In genomic region chr7:4911561-4911960, GRCm38 (mm10) we compare ENCODE assay signal across 9 mouse cellular contexts. TPM values are rescaled to one million over a fixed set of nuclear protein-coding genes. Genes with fewer than 3 reads are reported as not detected.
DNase-seq lines count a peak whose midpoint lies in the region; ATAC-seq and TF ChIP-seq lines count a peak whose summit lies in the region.
"Had no signal": no experiment of that assay in that cellular context is flagged by ENCODE, and none has a peak within 500 bp of the region (broad histone marks: within the 10 kb centered on the region; RNA-seq: fewer than 3 reads in every experiment).

No protein-coding gene starts in this region.

- TF ChIP-seq RAD21 in CH12.LX (IDR thresholded peaks at IDR 0.05; ENCODE audit: low read depth, low read length): peak; percentile 2

- no peak for ATAC-seq in intestine, postnatal 0 days
- ATAC-seq in intestine, embryonic 16.5 days: no peak
- ATAC-seq in limb, embryonic 15.5 days (ENCODE audit: insufficient number of reproducible peaks, low FRiP score, low TSS enrichment, low read depth): no peak; the same call in 1 of the 2 replicates
- no peak for ATAC-seq in inflammation-experienced regulatory T-cells, adult 6 months

- in situ Hi-C loops in CH12.LX (cut with MboI; ENCODE audit: low pct_ligation_motif_present, low pct_unique_long_range_greater_than_20kb, low sequenced_read_pairs): no loop called here

- no peaks in the 10 kb centered on the region for H3K79me2 ChIP-seq in CH12.LX (replicated peaks; ENCODE audit: control insufficient read depth, extremely low read depth, insufficient read depth, poor library complexity, severe bottlenecking)

- H3K9me3 ChIP-seq in intestine, postnatal 0 days (ENCODE audit: control insufficient read depth): no peaks in the 10 kb centered on the region
- no peaks in the 10 kb centered on the region for H3K9me3 ChIP-seq in intestine, embryonic 16.5 days (ENCODE audit: control insufficient read depth, low read length)
- no peaks in the 10 kb centered on the region for H3K9me3 ChIP-seq in CH12.LX (replicated peaks; ENCODE audit: low read length)
- no peaks in the 10 kb centered on the region for H3K9me3 ChIP-seq in limb, embryonic 15.5 days
- H3K9me3 ChIP-seq: stomach, embryonic 15.5 days had no signal

- no peak for TF ChIP-seq EP300 in CH12.LX (IDR thresholded peaks at IDR 0.05; ENCODE audit: low read length)

- H3K9ac ChIP-seq in intestine, postnatal 0 days (ENCODE audit: low read depth, low read length): no peak overlapping the region
- H3K9ac ChIP-seq in intestine, embryonic 16.5 days (ENCODE audit: low read depth, low read length): no peak overlapping the region
- no peak overlapping the region for H3K9ac ChIP-seq in CH12.LX (ENCODE audit: insufficient read depth, low read depth)
- H3K9ac ChIP-seq in limb, embryonic 15.5 days: no peak overlapping the region
- H3K9ac ChIP-seq: stomach, embryonic 15.5 days had no signal

- no peak for TF ChIP-seq POLR2A in CH12.LX (IDR thresholded peaks at IDR 0.05; ENCODE audit: low read depth, low read length)
- TF ChIP-seq POLR2A in bone marrow, adult 2 months (IDR thresholded peaks at IDR 0.05; ENCODE audit: borderline replicate concordance, control insufficient read depth, low read depth, low read length): no peak

- H3K27me3 ChIP-seq in intestine, postnatal 0 days (replicated peaks; ENCODE audit: control insufficient read depth, insufficient read depth, low read length): no peaks in the 10 kb centered on the region
- H3K27me3 ChIP-seq in intestine, embryonic 16.5 days (replicated peaks; ENCODE audit: control insufficient read depth, insufficient read depth, low read length): no peaks in the 10 kb centered on the region
- H3K27me3 ChIP-seq in CH12.LX (replicated peaks): peaks cover 1% of the 10 kb centered on the region
- no peaks in the 10 kb centered on the region for H3K27me3 ChIP-seq in limb, embryonic 15.5 days
- H3K27me3 ChIP-seq: stomach, embryonic 15.5 days had no signal

- H3K4me2 ChIP-seq in intestine, postnatal 0 days (replicated peaks; ENCODE audit: low read depth): no peak overlapping the region
- H3K4me2 ChIP-seq in intestine, embryonic 16.5 days (ENCODE audit: low read depth, low read length): no peak overlapping the region
- no peak overlapping the region for H3K4me2 ChIP-seq in CH12.LX (ENCODE audit: insufficient read depth, low read depth, poor library complexity, severe bottlenecking)
- no peak overlapping the region for H3K4me2 ChIP-seq in limb, embryonic 15.5 days
- H3K4me2 ChIP-seq: stomach, embryonic 15.5 days had no signal

- no peaks in the 10 kb centered on the region for H3K36me3 ChIP-seq in intestine, postnatal 0 days (ENCODE audit: control insufficient read depth, insufficient read depth)
- H3K36me3 ChIP-seq in intestine, embryonic 16.5 days (ENCODE audit: control insufficient read depth, insufficient read depth, low read length): no peaks in the 10 kb centered on the region
- H3K36me3 ChIP-seq in CH12.LX (replicated peaks in 1 of 2; ENCODE audit: control insufficient read depth in 1 of 2, insufficient read depth in 1 of 2, low read length in 1 of 2): no peaks in the 10 kb centered on the region
- H3K36me3 ChIP-seq in limb, embryonic 15.5 days: no peaks in the 10 kb centered on the region
- H3K36me3 ChIP-seq: stomach, embryonic 15.5 days had no signal

- no peak for DNase-seq in CH12.LX (ENCODE audit: extremely low read depth)
- peak; percentile 67 to 76 for DNase-seq in gastrocnemius, postnatal 4 days (ENCODE audit: low spot score in 2 of 2)
- DNase-seq in retina, postnatal 1 day: peak; percentile 79

- dilution Hi-C loops in CH12.LX (cut with MboI; ENCODE audit: extremely low pct_ligation_motif_present, extremely low pct_unique_long_range_greater_than_20kb, low sequenced_read_pairs): no loop called here

- no peak overlapping the region for H3K27ac ChIP-seq in intestine, postnatal 0 days (ENCODE audit: low read depth, low read length)
- H3K27ac ChIP-seq in intestine, embryonic 16.5 days (ENCODE audit: low read length): no peak overlapping the region
- H3K27ac ChIP-seq in CH12.LX (ENCODE audit: insufficient read depth, low read depth): no peak overlapping the region
- no peak overlapping the region for H3K27ac ChIP-seq in bone marrow, adult 2 months (ENCODE audit: control insufficient read depth, insufficient read depth, low read depth, low read length, poor library complexity)
- peak overlapping the region; percentile 47 for H3K27ac ChIP-seq in limb, embryonic 15.5 days
- H3K27ac ChIP-seq: stomach, embryonic 15.5 days had no signal

- 0 out of 2 replicates have a peak, but pooled peaks cover 3% of the 10 kb centered on the region for H3K4me1 ChIP-seq in intestine, postnatal 0 days (replicated peaks; ENCODE audit: control insufficient read depth, insufficient read depth, low read length)
- H3K4me1 ChIP-seq in intestine, embryonic 16.5 days (ENCODE audit: control insufficient read depth, insufficient read depth, low read length): peaks cover 12% of the 10 kb centered on the region
- peaks cover 8 to 12% of the 10 kb centered on the region in 2 experiments for H3K4me1 ChIP-seq in CH12.LX (ENCODE audit: control insufficient read depth in 1 of 2, insufficient read depth in 2 of 2)
- peaks cover 2% of the 10 kb centered on the region for H3K4me1 ChIP-seq in bone marrow, adult 2 months (ENCODE audit: control insufficient read depth, insufficient read depth, low read length)
- peaks cover 26% of the 10 kb centered on the region for H3K4me1 ChIP-seq in limb, embryonic 15.5 days

- WGBS in intestine, postnatal 0 days: 35% methylated on average over 9 of the region's 9 CpGs
- WGBS in intestine, embryonic 16.5 days: 36% methylated on average over 9 of the region's 9 CpGs
- 60% methylated on average over 9 of the region's 9 CpGs for WGBS in bone marrow, adult 2 months
- WGBS in limb, embryonic 15.5 days: 30% methylated on average over 9 of the region's 9 CpGs

- no peak overlapping the region for H3K4me3 ChIP-seq in intestine, postnatal 0 days (ENCODE audit: low read depth, low read length)
- no peak overlapping the region for H3K4me3 ChIP-seq in intestine, embryonic 16.5 days (ENCODE audit: low read length)
- H3K4me3 ChIP-seq in CH12.LX (replicated peaks in 1 of 3; ENCODE audit: low read depth in 2 of 3, low read length in 2 of 3, poor library complexity in 1 of 3): no peak overlapping the region
- no peak overlapping the region for H3K4me3 ChIP-seq in bone marrow, adult 2 months (replicated peaks; ENCODE audit: control insufficient read depth, low read depth, low read length)
- no peak overlapping the region for H3K4me3 ChIP-seq in limb, embryonic 15.5 days
- H3K4me3 ChIP-seq: stomach, embryonic 15.5 days had no signal

- TF ChIP-seq CTCF in intestine, postnatal 0 days (IDR thresholded peaks at IDR 0.05; ENCODE audit: low read depth): peak; percentile 65
- peak in 1 of 2 experiments; percentile 43; a peak in 2 of 4 replicates for TF ChIP-seq CTCF in CH12.LX (conservative IDR thresholded peaks at IDR 0.05 in 1 of 2, IDR thresholded peaks at IDR 0.05 in 1 of 2; ENCODE audit: low read depth in 2 of 2, low read length in 2 of 2)
- peak; percentile 39; the same call in 1 of the 2 replicates for TF ChIP-seq CTCF in bone marrow, adult 2 months (IDR thresholded peaks at IDR 0.05; ENCODE audit: control insufficient read depth, insufficient read depth, low read length)

RNA-seq across cellular contexts. Expression of gene Zfp628, which starts 3.5 kb away (rescaled TPM):
- 2.9 TPM in 2 replicates for polyA plus RNA-seq in intestine, postnatal 0 days (2015; fragmentation: Nextera tagmentation; extraction: Ambion mirVana)
- 2.7 TPM in 2 replicates for polyA plus RNA-seq in intestine, embryonic 16.5 days (2015; fragmentation: Nextera tagmentation; extraction: Ambion mirVana)
- total RNA-seq in CH12.LX (2012; rRNA removed) (1.9 and 2.2 TPM in 2 replicates), CH12.LX (2014; rRNA removed) (0.42 and 0.87 TPM in 2 replicates)
- polyA plus RNA-seq in CH12.LX (2012; ENCODE audit: insufficient read length, low read depth): 7.1 and 9.4 TPM in 2 replicates
- polyA plus RNA-seq in bone marrow, adult 2 months (2011; ENCODE audit: insufficient read depth, insufficient read length, low replicate concordance, missing spikeins): 7.6 and 10.6 TPM in 2 replicates
- 10 to 100 TPM; 14.0 to 14.6 TPM for total RNA-seq in gastrocnemius, postnatal 4 days (2021)
- polyA plus RNA-seq in limb, embryonic 15.5 days (2015; fragmentation: Nextera tagmentation; extraction: Ambion mirVana): 3.4 TPM in 2 replicates
- polyA plus RNA-seq in inflammation-experienced regulatory T-cells, adult 6 months (2017; shearing (Covaris generic)): 1 to 10 TPM in 2 of 3 experiments, under 1 TPM in 1; 0.93 to 1.8 (median 1.6) TPM

RNA-seq across cellular contexts. Expression of gene Gm36210, which starts 5.2 kb away (rescaled TPM):
- polyA plus RNA-seq in intestine, postnatal 0 days (2015; fragmentation: Nextera tagmentation; extraction: Ambion mirVana): not detected in 2 replicates
- not detected in 2 replicates for polyA plus RNA-seq in intestine, embryonic 16.5 days (2015; fragmentation: Nextera tagmentation; extraction: Ambion mirVana)
- total RNA-seq in CH12.LX (2012; rRNA removed) (0.17 TPM in 1 of 2 replicates, not detected in the other), CH12.LX (2014; rRNA removed) (not detected in 2 replicates)
- polyA plus RNA-seq in CH12.LX (2012; ENCODE audit: insufficient read length, low read depth): 0.90 and 1.4 TPM in 2 replicates
- polyA plus RNA-seq in bone marrow, adult 2 months (2011; ENCODE audit: insufficient read depth, insufficient read length, low replicate concordance, missing spikeins): not detected in 2 replicates
- total RNA-seq in gastrocnemius, postnatal 4 days (2021): not detected
- polyA plus RNA-seq in limb, embryonic 15.5 days (2015; fragmentation: Nextera tagmentation; extraction: Ambion mirVana): 0.17 TPM in 1 of 2 replicates, not detected in the other
- not detected for polyA plus RNA-seq in inflammation-experienced regulatory T-cells, adult 6 months (2017; shearing (Covaris generic))
- polyA plus RNA-seq: stomach, embryonic 15.5 days had no signal

RNA-seq across cellular contexts. Expression of gene Nat14, which starts 10.3 kb away (rescaled TPM):
- polyA plus RNA-seq in intestine, postnatal 0 days (2015; fragmentation: Nextera tagmentation; extraction: Ambion mirVana): 1.5 and 1.9 TPM in 2 replicates
- polyA plus RNA-seq in intestine, embryonic 16.5 days (2015; fragmentation: Nextera tagmentation; extraction: Ambion mirVana): 3.1 and 3.6 TPM in 2 replicates
- total RNA-seq in CH12.LX (2012; rRNA removed) (0.63 and 1.3 TPM in 2 replicates), CH12.LX (2014; rRNA removed) (0.27 and 0.88 TPM in 2 replicates)
- polyA plus RNA-seq in CH12.LX (2012; ENCODE audit: insufficient read length, low read depth): 0.97 and 1.7 TPM in 2 replicates
- polyA plus RNA-seq in bone marrow, adult 2 months (2011; ENCODE audit: insufficient read depth, insufficient read length, low replicate concordance, missing spikeins): 1.4 and 2.8 TPM in 2 replicates
- 1 to 10 TPM; 4.6 to 5.2 TPM for total RNA-seq in gastrocnemius, postnatal 4 days (2021)
- polyA plus RNA-seq in limb, embryonic 15.5 days (2015; fragmentation: Nextera tagmentation; extraction: Ambion mirVana): 2.5 and 3.7 TPM in 2 replicates
- polyA plus RNA-seq in inflammation-experienced regulatory T-cells, adult 6 months (2017; shearing (Covaris generic)): under 1 TPM in 2 of 3 experiments, not detected in 1; 0.34 to 0.44 TPM

RNA-seq across cellular contexts. Expression of gene Ssc5d, which starts 14.0 kb away (rescaled TPM):
- 2.3 and 2.6 TPM in 2 replicates for polyA plus RNA-seq in intestine, postnatal 0 days (2015; fragmentation: Nextera tagmentation; extraction: Ambion mirVana)
- 3.6 and 3.7 TPM in 2 replicates for polyA plus RNA-seq in intestine, embryonic 16.5 days (2015; fragmentation: Nextera tagmentation; extraction: Ambion mirVana)
- total RNA-seq in CH12.LX (2012; rRNA removed): 0.13 and 0.30 TPM in 2 replicates
- 0.08 and 0.09 TPM in 2 replicates for total RNA-seq in CH12.LX (2014; rRNA removed)
- 1.5 and 1.6 TPM in 2 replicates for polyA plus RNA-seq in CH12.LX (2012; ENCODE audit: insufficient read length, low read depth)
- polyA plus RNA-seq in bone marrow, adult 2 months (2011; ENCODE audit: insufficient read depth, insufficient read length, low replicate concordance, missing spikeins): 0.70 and 1.5 TPM in 2 replicates
- total RNA-seq in gastrocnemius, postnatal 4 days (2021): 10 to 100 TPM; 67.3 to 73.3 TPM
- 15.6 and 21.9 TPM in 2 replicates for polyA plus RNA-seq in limb, embryonic 15.5 days (2015; fragmentation: Nextera tagmentation; extraction: Ambion mirVana)
- polyA plus RNA-seq in inflammation-experienced regulatory T-cells, adult 6 months (2017; shearing (Covaris generic)): not detected

RNA-seq across cellular contexts. Expression of gene Isoc2a, which starts 34.6 kb away (rescaled TPM):
- polyA plus RNA-seq in intestine, postnatal 0 days (2015; fragmentation: Nextera tagmentation; extraction: Ambion mirVana): 1.3 and 1.6 TPM in 2 replicates
- polyA plus RNA-seq in intestine, embryonic 16.5 days (2015; fragmentation: Nextera tagmentation; extraction: Ambion mirVana): 1.4 TPM in 2 replicates
- total RNA-seq in CH12.LX (2012; rRNA removed): 15.3 and 15.4 TPM in 2 replicates
- 8.4 and 8.6 TPM in 2 replicates for total RNA-seq in CH12.LX (2014; rRNA removed)
- polyA plus RNA-seq in CH12.LX (2012; ENCODE audit: insufficient read length, low read depth): 12.9 and 19.0 TPM in 2 replicates
- polyA plus RNA-seq in bone marrow, adult 2 months (2011; ENCODE audit: insufficient read depth, insufficient read length, low replicate concordance, missing spikeins): 10.7 and 21.3 TPM in 2 replicates
- total RNA-seq in gastrocnemius, postnatal 4 days (2021): 10 to 100 TPM; 10.7 to 11.7 TPM
- 0.86 and 1.0 TPM in 2 replicates for polyA plus RNA-seq in limb, embryonic 15.5 days (2015; fragmentation: Nextera tagmentation; extraction: Ambion mirVana)
- polyA plus RNA-seq in inflammation-experienced regulatory T-cells, adult 6 months (2017; shearing (Covaris generic)): under 1 TPM; 0.58 to 0.92 (median 0.70) TPM
